Mouse (Mus musculus) MEL (cell line): ENCODE measurements around the gene Iqgap3. TPM values are rescaled to one million over a fixed set of nuclear protein-coding genes. Genes with fewer than 3 reads are reported as not detected.

ENCODE experiments used
- DNase-seq: peaks from one replicate; pipeline ENCODE4 v3.0.0; 2011; ENCODE audit warnings: low read depth, low spot score
- H3K27ac ChIP-seq: 2 replicates; pipeline ENCODE4 v1.5.1; 2012; ENCODE audit warnings: low read depth, mild to moderate bottlenecking, control low read depth, low read length, moderate library complexity; ENCODE audit not compliant: control insufficient read depth
- H3K27me3 ChIP-seq, 2 experiments: fragments of 150-350 bp in 1 of 2; sonication (generic) in 1 of 2; 2 replicates each; pipeline ENCODE4 v1.6.1; 2012; ENCODE audit warnings: low read length in 2 of 2, mild to moderate bottlenecking in 2 of 2, improper control_type of control experiment in 1 of 2, moderate library complexity in 1 of 2; ENCODE audit not compliant: insufficient read depth in 2 of 2, control insufficient read depth in 1 of 2
- H3K36me3 ChIP-seq, 2 experiments: 2 replicates each; pipeline ENCODE4 v1.6.1; 2012 to 2014; ENCODE audit warnings: low read length in 2 of 2, improper control_type of control experiment in 1 of 2, inconsistent platforms in 1 of 2, mild to moderate bottlenecking in 1 of 2; ENCODE audit not compliant: insufficient read depth in 2 of 2, control insufficient read depth in 1 of 2
- H3K4me1 ChIP-seq, 2 experiments: fragments of 150-350 bp in 1 of 2; sonication (generic) in 1 of 2; 2 replicates each; pipeline ENCODE4 v1.6.1; 2012; ENCODE audit warnings: low read length in 2 of 2, improper control_type of control experiment in 1 of 2, mild to moderate bottlenecking in 1 of 2; ENCODE audit not compliant: insufficient read depth in 2 of 2, control insufficient read depth in 1 of 2
- H3K4me3 ChIP-seq, 2 experiments: fragments of 150-350 bp in 1 of 2; sonication (generic) in 1 of 2; 2 replicates each; pipeline ENCODE4 v1.5.1; 2012; ENCODE audit warnings: low read depth in 2 of 2, low read length in 2 of 2, mild to moderate bottlenecking in 2 of 2, moderate library complexity in 2 of 2, control low read depth in 1 of 2, improper control_type of control experiment in 1 of 2; ENCODE audit not compliant: control insufficient read depth in 1 of 2, insufficient read depth in 1 of 2
- H3K79me2 ChIP-seq: 2 replicates; pipeline ENCODE4 v1.6.1; 2012; ENCODE audit warnings: mild to moderate bottlenecking, low read length, moderate library complexity; ENCODE audit not compliant: control insufficient read depth, poor library complexity, insufficient read depth
- H3K9ac ChIP-seq: 2 replicates; pipeline ENCODE4 v1.6.1; 2012; ENCODE audit warnings: low read depth, mild to moderate bottlenecking, control low read depth, low read length, moderate library complexity; ENCODE audit not compliant: control insufficient read depth, poor library complexity, severe bottlenecking
- H3K9me3 ChIP-seq: fragments of 150-350 bp; sonication (generic); replicated peaks from 2 replicates; pipeline ENCODE4 v1.6.1; 2012; ENCODE audit warnings: mild to moderate bottlenecking, low read length, improper control_type of control experiment, moderate library complexity; ENCODE audit not compliant: insufficient read depth
- BHLHE40 ChIP-seq: IDR thresholded peaks from 2 replicates; pipeline ENCODE4 v1.6.1; 2012; ENCODE audit warnings: low read depth, mild to moderate bottlenecking, inconsistent platforms, low read length, improper control_type of control experiment, borderline replicate concordance
- CHD1 ChIP-seq: IDR thresholded peaks from 2 replicates; pipeline ENCODE4 v1.6.1; 2012; ENCODE audit warnings: low read depth, mild to moderate bottlenecking, inconsistent platforms, low read length, improper control_type of control experiment
- CHD2 ChIP-seq: IDR thresholded peaks from 2 replicates; pipeline ENCODE4 v1.6.1; 2011; ENCODE audit warnings: low read length, improper control_type of control experiment
- CTCF ChIP-seq, 3 experiments: IDR thresholded peaks in 2 of 3; conservative IDR thresholded peaks in 1 of 3; 2 replicates each; pipeline ENCODE4 v1.5.1; 2011 to 2012; ENCODE audit warnings: low read length in 3 of 3, low read depth in 2 of 3, mild to moderate bottlenecking in 2 of 3, improper control_type of control experiment in 1 of 3, inconsistent platforms in 1 of 3, mixed read lengths in 1 of 3, moderate library complexity in 1 of 3; ENCODE audit not compliant: control insufficient read depth in 1 of 3, insufficient read depth in 1 of 3, poor library complexity in 1 of 3, severe bottlenecking in 1 of 3
- E2F4 ChIP-seq: IDR thresholded peaks from 2 replicates; pipeline ENCODE4 v1.6.1; 2011; ENCODE audit warnings: low read depth, low read length, improper control_type of control experiment, borderline replicate concordance
- ELF1 ChIP-seq: IDR thresholded peaks from 2 replicates; pipeline ENCODE4 v1.6.1; 2014; ENCODE audit warnings: low read depth, mild to moderate bottlenecking, inconsistent platforms, low read length, improper control_type of control experiment, moderate library complexity
- EP300 ChIP-seq, 2 experiments: IDR thresholded peaks; 2 replicates each; pipeline ENCODE4 v1.6.1; 2011; ENCODE audit warnings: improper control_type of control experiment in 2 of 2, low read length in 2 of 2, low read depth in 1 of 2, mild to moderate bottlenecking in 1 of 2
- ETS1 ChIP-seq: IDR thresholded peaks from 2 replicates; pipeline ENCODE4 v1.6.1; 2012; ENCODE audit warnings: low read depth, mild to moderate bottlenecking, inconsistent platforms, low read length, improper control_type of control experiment, moderate library complexity
- GABPA ChIP-seq: IDR thresholded peaks from 2 replicates; pipeline ENCODE4 v1.6.1; 2012; ENCODE audit warnings: low read depth, mild to moderate bottlenecking, inconsistent platforms, low read length, improper control_type of control experiment, moderate library complexity
- GATA1 ChIP-seq: IDR thresholded peaks from 2 replicates; pipeline ENCODE4 v1.6.1; 2011; ENCODE audit warnings: low read depth, low read length, improper control_type of control experiment
- HCFC1 ChIP-seq: IDR thresholded peaks from 2 replicates; pipeline ENCODE4 v1.6.1; 2012; ENCODE audit warnings: low read depth, mild to moderate bottlenecking, inconsistent platforms, low read length, improper control_type of control experiment, moderate library complexity
- KAT2A ChIP-seq: conservative IDR thresholded peaks from 2 replicates; pipeline ENCODE4 v1.6.1; 2012; ENCODE audit warnings: low read depth, low read length, improper control_type of control experiment, inconsistent platforms
- MAFK ChIP-seq: IDR thresholded peaks from 2 replicates; pipeline ENCODE4 v1.6.1; 2011; ENCODE audit warnings: low read depth, mild to moderate bottlenecking, low read length, improper control_type of control experiment, borderline replicate concordance
- MAX ChIP-seq: IDR thresholded peaks from 2 replicates; pipeline ENCODE4 v1.6.1; 2011; ENCODE audit warnings: low read length, improper control_type of control experiment
- MAZ ChIP-seq: IDR thresholded peaks from 2 replicates; pipeline ENCODE4 v1.6.1; 2012; ENCODE audit warnings: low read depth, mild to moderate bottlenecking, inconsistent platforms, low read length, improper control_type of control experiment
- MEF2A ChIP-seq: IDR thresholded peaks from 2 replicates; pipeline ENCODE4 v1.6.1; 2014; ENCODE audit warnings: low read depth, mild to moderate bottlenecking, inconsistent platforms, low read length, improper control_type of control experiment; ENCODE audit not compliant: poor library complexity, insufficient replicate concordance, severe bottlenecking; ENCODE audit errors: extremely low read depth
- MYB ChIP-seq: IDR thresholded peaks from 2 replicates; pipeline ENCODE4 v1.6.1; 2011; ENCODE audit warnings: mild to moderate bottlenecking, low read depth, low read length, improper control_type of control experiment
- MYC ChIP-seq: IDR thresholded peaks from 2 replicates; pipeline ENCODE4 v1.6.1; 2011; ENCODE audit warnings: low read depth, mild to moderate bottlenecking, low read length, improper control_type of control experiment, moderate library complexity
- NELFE ChIP-seq: IDR thresholded peaks from 2 replicates; pipeline ENCODE4 v1.6.1; 2011; ENCODE audit warnings: low read depth, low read length, improper control_type of control experiment
- NRF1 ChIP-seq: IDR thresholded peaks from 2 replicates; pipeline ENCODE4 v1.6.1; 2014; ENCODE audit warnings: low read depth, mild to moderate bottlenecking, inconsistent platforms, low read length, improper control_type of control experiment, moderate library complexity; ENCODE audit not compliant: poor library complexity, insufficient read depth, severe bottlenecking
- POLR2A ChIP-seq, 2 experiments: IDR thresholded peaks; 2 replicates each; pipeline ENCODE4 v1.6.1; 2011 to 2012; ENCODE audit warnings: low read length in 2 of 2, mild to moderate bottlenecking in 2 of 2, control low read depth in 1 of 2, improper control_type of control experiment in 1 of 2, low read depth in 1 of 2, moderate library complexity in 1 of 2; ENCODE audit not compliant: control insufficient read depth in 1 of 2, insufficient read depth in 1 of 2, poor library complexity in 1 of 2
- POLR2AphosphoS2 ChIP-seq: IDR thresholded peaks from 2 replicates; pipeline ENCODE4 v1.6.1; 2011; ENCODE audit warnings: low read length, improper control_type of control experiment
- POLR2AphosphoS5 ChIP-seq: IDR thresholded peaks from 2 replicates; pipeline ENCODE4 v1.6.1; 2012; ENCODE audit warnings: low read depth, borderline replicate concordance, mild to moderate bottlenecking, inconsistent platforms, low read length, moderate library complexity, mixed read lengths
- RAD21 ChIP-seq: IDR thresholded peaks from 2 replicates; pipeline ENCODE4 v1.6.1; 2011; ENCODE audit warnings: mild to moderate bottlenecking, low read depth, low read length, improper control_type of control experiment
- RCOR1 ChIP-seq: IDR thresholded peaks from 2 replicates; pipeline ENCODE4 v1.6.1; 2012; ENCODE audit warnings: low read depth, mild to moderate bottlenecking, inconsistent platforms, low read length, improper control_type of control experiment
- SIN3A ChIP-seq: IDR thresholded peaks from 2 replicates; pipeline ENCODE4 v1.6.1; 2012; ENCODE audit warnings: low read length, improper control_type of control experiment, inconsistent platforms
- SMC3 ChIP-seq: IDR thresholded peaks from 2 replicates; pipeline ENCODE4 v1.6.1; 2011; ENCODE audit warnings: low read depth, low read length, improper control_type of control experiment
- TAL1 ChIP-seq: IDR thresholded peaks from 2 replicates; pipeline ENCODE4 v1.6.1; 2012; ENCODE audit warnings: mild to moderate bottlenecking, inconsistent platforms, low read length, moderate library complexity, mixed read lengths
- TBP ChIP-seq: IDR thresholded peaks from 2 replicates; pipeline ENCODE4 v1.8.0; 2011; ENCODE audit warnings: low read depth, low read length, improper control_type of control experiment
- UBTF ChIP-seq: IDR thresholded peaks from 2 replicates; pipeline ENCODE4 v1.6.1; 2012; ENCODE audit warnings: low read depth, mild to moderate bottlenecking, inconsistent platforms, low read length, improper control_type of control experiment, moderate library complexity, borderline replicate concordance; ENCODE audit not compliant: insufficient read depth
- USF1 ChIP-seq: IDR thresholded peaks from 2 replicates; pipeline ENCODE4 v1.6.1; 2014; ENCODE audit warnings: low read depth, mild to moderate bottlenecking, inconsistent platforms, low read length, improper control_type of control experiment, moderate library complexity
- ZC3H11A ChIP-seq: IDR thresholded peaks from 2 replicates; pipeline ENCODE4 v1.6.1; 2012; ENCODE audit warnings: low read depth, mild to moderate bottlenecking, inconsistent platforms, low read length, improper control_type of control experiment
- ZKSCAN1 ChIP-seq: IDR thresholded peaks from 2 replicates; pipeline ENCODE4 v1.6.1; 2012; ENCODE audit warnings: low read depth, mild to moderate bottlenecking, inconsistent platforms, low read length, improper control_type of control experiment, moderate library complexity
- ZMIZ1 ChIP-seq: IDR thresholded peaks from 2 replicates; pipeline ENCODE4 v1.6.1; 2012; ENCODE audit warnings: low read depth, mild to moderate bottlenecking, inconsistent platforms, low read length, improper control_type of control experiment, moderate library complexity
- ZNF384 ChIP-seq: IDR thresholded peaks from 2 replicates; pipeline ENCODE4 v1.6.1; 2012; ENCODE audit warnings: low read depth, mild to moderate bottlenecking, inconsistent platforms, low read length, improper control_type of control experiment
- polyA plus RNA-seq, 2 experiments: library from polyadenylated mRNA; stranded (reverse) in 1 of 2; unstranded in 1 of 2; fragments of >175 nt in 1 of 2; fragments of >200 nt in 1 of 2; gene quantifications; 2 replicates each; pipeline versions ENCODE4 v1.2.1 to v1.2.4; 2012; ENCODE audit warnings: low replicate concordance in 2 of 2, low read depth in 1 of 2; ENCODE audit not compliant: insufficient read length in 2 of 2, insufficient read depth in 1 of 2, missing spikeins in 1 of 2
- total RNA-seq: library from RNA; depleted of rRNA; stranded (reverse); fragments of 300-350 nt; gene quantifications from 2 replicates; pipeline ENCODE4 v1.2.3, GENCODE M21; 2012; rRNA removed

Gene Iqgap3
- total RNA-seq (19.2 and 21.1 TPM in 2 replicates), polyA plus RNA-seq (10 to 100 TPM in 1 of 2 experiments, not detected in 1; 42.5 TPM)

- Histone ChIP-seq H3K27ac (peak within 1 kb of the TSS; percentile 48), H3K79me2 (peaks cover 13% of the 10 kb centered on the region), H3K27me3 (peaks cover 12 to 13% of the 10 kb centered on the region in 2 experiments), H3K36me3 (peaks cover 0 to 4% of the 10 kb centered on the region in 2 experiments; a peak in 2 of 4 replicates), H3K4me1 (peaks cover 3 to 10% of the 10 kb centered on the region in 2 experiments), H3K4me3 (peak within 1 kb of the TSS; percentile 69 to 75), H3K9ac (peak within 1 kb of the TSS; percentile 68), H3K9me3 (no peaks in the 10 kb centered on the region)
- DNase-seq, result peak; percentile 95
- TF ChIP-seq CTCF (IDR thresholded peaks at IDR 0.05 in 2 of 3, conservative IDR thresholded peaks at IDR 0.05 in 1 of 3; ENCODE audit: control insufficient read depth in 1 of 3, insufficient read depth in 1 of 3, low read depth in 2 of 3, low read length in 3 of 3, poor library complexity in 1 of 3, severe bottlenecking in 1 of 3) (no peak), E2F4 (peak; percentile 99), EP300 (IDR thresholded peaks at IDR 0.05; ENCODE audit: low read depth in 1 of 2, low read length in 2 of 2) (no peak), USF1 (peak; percentile 80), NELFE (peak; percentile 73), MAZ (peak; percentile 84), SIN3A (peak; percentile 99), CHD2 (peak; percentile 53), TAL1 (no peak), TBP (peak; percentile 65), GABPA (no peak), POLR2AphosphoS5 (no peak), CHD1 (0 out of 2 replicates have a peak, but pooled peaks have one; percentile 46), MAX (peak; percentile 73), ETS1 (0 out of 2 replicates have a peak, but pooled peaks have one; percentile 32), POLR2AphosphoS2 (peak; percentile 73), ZMIZ1 (peak; percentile 51), MYB (no peak), POLR2A (IDR thresholded peaks at IDR 0.05; ENCODE audit: control insufficient read depth in 1 of 2, insufficient read depth in 1 of 2, low read depth in 1 of 2, low read length in 2 of 2, poor library complexity in 1 of 2) (peak in 1 of 2 experiments; percentile 85; a peak in 3 of 4 replicates), SMC3 (no peak), ZNF384 (no peak), UBTF (no peak), GATA1 (no peak), MEF2A (no peak), KAT2A (peak; percentile 93), ELF1 (peak; percentile 94), RAD21 (no peak), NRF1 (0 out of 2 replicates have a peak, but pooled peaks have one; percentile 12), MYC (peak; percentile 79), RCOR1 (no peak), HCFC1 (peak; percentile 99), BHLHE40 (no peak), ZKSCAN1 (no peak), MAFK (no peak), ZC3H11A (no peak)
These were observed at the start of gene Iqgap3 for GRCm38 (mm10) chr3:88081345-88082223. Gene Iqgap3, plus strand, starts transcription at chr3:88081971.
